ENCODE assay signal across 7 mouse cellular contexts in genomic region chr2:57238614-57239165, GRCm38 (mm10). TPM values are rescaled to one million over a fixed set of nuclear protein-coding genes. Genes with fewer than 3 reads are reported as not detected.
DNase-seq lines count a peak whose midpoint lies in the region; ATAC-seq and TF ChIP-seq lines count a peak whose summit lies in the region.

No protein-coding gene starts in this region.

- TF ChIP-seq CTCF in liver, adult 2 months (IDR thresholded peaks at IDR 0.05; ENCODE audit: low read depth, low read length) = no peak

- 4% methylated on average over 17 of the region's 17 CpGs for WGBS in liver, adult 2 months
- 1% methylated on average over 17 of the region's 17 CpGs for WGBS in liver, embryonic 12.5 days (ENCODE audit: insufficient replicate concordance)
- WGBS in neural tube, embryonic 12.5 days = 3% methylated on average over 17 of the region's 17 CpGs

- no peaks in the 10 kb centered on the region for H3K27me3 ChIP-seq in liver, adult 2 months (ENCODE audit: control insufficient read depth, insufficient read depth, low read length)
- H3K27me3 ChIP-seq in liver, embryonic 12.5 days (replicated peaks) = no peaks in the 10 kb centered on the region
- H3K27me3 ChIP-seq in neural tube, embryonic 12.5 days (replicated peaks) = 0 out of 2 replicates have a peak, but pooled peaks cover 2% of the 10 kb centered on the region

- peak overlapping the region; percentile 94 for H3K4me2 ChIP-seq in liver, embryonic 12.5 days
- H3K4me2 ChIP-seq in neural tube, embryonic 12.5 days (replicated peaks) = peak overlapping the region; percentile 92

- peaks cover 15% of the 10 kb centered on the region for H3K4me1 ChIP-seq in liver, adult 2 months (ENCODE audit: control insufficient read depth, insufficient read depth, low read length)
- H3K4me1 ChIP-seq in liver, embryonic 12.5 days = peaks cover 22% of the 10 kb centered on the region
- H3K4me1 ChIP-seq in neural tube, embryonic 12.5 days = no peaks in the 10 kb centered on the region

- DNase-seq in liver, adult 2 months (ENCODE audit: extremely low read depth, low read depth, low spot score) = peak; percentile 41
- DNase-seq in liver (no peak), adipocyte (ENCODE audit: low spot score) (peak; percentile 27)
- DNase-seq in forelimb bud, embryonic 11.5 days (ENCODE audit: low read depth, low spot score) = peak; percentile 10
- no peak for DNase-seq in right cerebral cortex, postnatal 4 days

- H3K4me3 ChIP-seq in liver, adult 2 months (ENCODE audit: insufficient read depth, low read depth, low read length) = peak overlapping the region; percentile 78
- peak overlapping the region; percentile 73 for H3K4me3 ChIP-seq in liver, embryonic 12.5 days
- peak overlapping the region; percentile 68 for H3K4me3 ChIP-seq in neural tube, embryonic 12.5 days

- H3K79me2 ChIP-seq in liver, adult 2 months (ENCODE audit: control insufficient read depth, insufficient read depth, low read length) = peaks cover 6% of the 10 kb centered on the region; the same call in 1 of the 2 replicates

- ATAC-seq in liver, embryonic 12.5 days = peak; percentile 68
- ATAC-seq in neural tube, embryonic 12.5 days (ENCODE audit: low FRiP score, low read depth) = 0 out of 2 replicates have a peak, but pooled peaks have one; percentile 2

- H3K9me3 ChIP-seq in liver, embryonic 12.5 days (replicated peaks) = no peaks in the 10 kb centered on the region
- H3K9me3 ChIP-seq in neural tube, embryonic 12.5 days = no peaks in the 10 kb centered on the region

- peak overlapping the region; percentile 81 for H3K9ac ChIP-seq in liver, adult 2 months (ENCODE audit: low read depth, low read length)
- peak overlapping the region; percentile 83 for H3K9ac ChIP-seq in liver, embryonic 12.5 days
- H3K9ac ChIP-seq in neural tube, embryonic 12.5 days = peak overlapping the region; percentile 75

- no peaks in the 10 kb centered on the region; the same call in 1 of the 2 replicates for H3K36me3 ChIP-seq in liver, adult 2 months (ENCODE audit: control insufficient read depth, insufficient read depth, low read length)
- no peaks in the 10 kb centered on the region for H3K36me3 ChIP-seq in liver, embryonic 12.5 days
- no peaks in the 10 kb centered on the region for H3K36me3 ChIP-seq in neural tube, embryonic 12.5 days

- TF ChIP-seq POLR2A in liver, adult 2 months (IDR thresholded peaks at IDR 0.05; ENCODE audit: extremely low read depth, insufficient read depth, low read length) = no peak

- H3K27ac ChIP-seq in liver, adult 2 months (replicated peaks; ENCODE audit: insufficient read depth, low read depth, low read length) = peak overlapping the region; percentile 71
- peak overlapping the region; percentile 77 for H3K27ac ChIP-seq in liver, embryonic 12.5 days
- H3K27ac ChIP-seq in neural tube, embryonic 12.5 days = no peak overlapping the region

RNA-seq across cellular contexts. Expression of gene Gpd2, which starts 1.3 kb away (rescaled TPM):
- total RNA-seq in liver, adult 2 months (2014; rRNA removed) = 8.4 and 12.3 TPM in 2 replicates
- polyA plus RNA-seq in liver, adult 2 months (2012; rRNA removed) = 4.4 and 7.1 TPM in 2 replicates
- 12.9 and 13.2 TPM in 2 replicates for polyA plus RNA-seq in liver, embryonic 12.5 days (2016; fragmentation: Nextera tagmentation; extraction: Ambion mirVana)
- polyA plus RNA-seq in neural tube, embryonic 12.5 days (2016; fragmentation: Nextera tagmentation; extraction: Ambion mirVana) = 14.7 and 16.7 TPM in 2 replicates

Comparison
In these comparisons a context has a peak if more than half of its experiments do, and no peak if none do; other contexts are left out.
1. DNase-seq: peak in liver, adult 2 months (single experiment), adipocyte (single experiment) and forelimb bud, embryonic 11.5 days (single experiment); none in liver (single experiment) and right cerebral cortex, postnatal 4 days (single experiment).
2. Peak in every context shown above with its lines, with median percentiles within 50 percentile points of each other: H3K4me3 ChIP-seq and H3K9ac ChIP-seq.